Mouse (Mus musculus) CH12.LX (cell line): ENCODE results near the gene Vps37c.

ENCODE experiments used
- CTCF ChIP-seq, 2 experiments: IDR thresholded peaks in 1 of 2; conservative IDR thresholded peaks in 1 of 2; 2 replicates each; pipeline ENCODE4 v1.5.1; 2011 to 2012; ENCODE audit warnings: low read depth in 2 of 2, low read length in 2 of 2, improper control_type of control experiment in 1 of 2, inconsistent platforms in 1 of 2, mild to moderate bottlenecking in 1 of 2, moderate library complexity in 1 of 2
- GABPA ChIP-seq: IDR thresholded peaks from 2 replicates; pipeline ENCODE4 v1.6.1; 2012; ENCODE audit warnings: low read depth, low read length, improper control_type of control experiment, inconsistent platforms; ENCODE audit not compliant: insufficient replicate concordance
- MAZ ChIP-seq: IDR thresholded peaks from 2 replicates; pipeline ENCODE4 v1.6.1; 2012; ENCODE audit warnings: low read depth, mild to moderate bottlenecking, inconsistent platforms, low read length, improper control_type of control experiment, moderate library complexity
- PAX5 ChIP-seq: IDR thresholded peaks from 2 replicates; pipeline ENCODE4 v1.6.1; 2012; ENCODE audit warnings: low read length, inconsistent platforms, mixed read lengths
- POLR2A ChIP-seq: IDR thresholded peaks from 2 replicates; pipeline ENCODE4 v1.6.1; 2011; ENCODE audit warnings: low read depth, mild to moderate bottlenecking, improper control_type of control experiment, low read length
- POLR2AphosphoS2 ChIP-seq: IDR thresholded peaks from 2 replicates; pipeline ENCODE4 v1.6.1; 2011; ENCODE audit warnings: low read depth, low read length, improper control_type of control experiment
- TCF12 ChIP-seq: IDR thresholded peaks from 2 replicates; pipeline ENCODE4 v1.6.1; 2014; ENCODE audit warnings: low read depth, mild to moderate bottlenecking, inconsistent platforms, low read length, improper control_type of control experiment
- USF1 ChIP-seq: IDR thresholded peaks from 2 replicates; pipeline ENCODE4 v1.6.1; 2014; ENCODE audit warnings: low read depth, mild to moderate bottlenecking, inconsistent platforms, low read length, improper control_type of control experiment
- ZC3H11A ChIP-seq: IDR thresholded peaks from 2 replicates; pipeline ENCODE4 v1.6.1; 2012; ENCODE audit warnings: low read depth, mild to moderate bottlenecking, inconsistent platforms, low read length, improper control_type of control experiment

GRCm38 (mm10) chr19:10733501-10734127, 45.1 kb downstream of the Vps37c start:
- no peak for TF ChIP-seq POLR2AphosphoS2
- no peak for TF ChIP-seq ZC3H11A
- no peak for TF ChIP-seq CTCF (conservative IDR thresholded peaks at IDR 0.05 in 1 of 2, IDR thresholded peaks at IDR 0.05 in 1 of 2; ENCODE audit: low read depth in 2 of 2, low read length in 2 of 2)
- TF ChIP-seq POLR2A: no peak
- no peak for TF ChIP-seq USF1
- TF ChIP-seq GABPA: no peak
- no peak for TF ChIP-seq TCF12
- TF ChIP-seq PAX5: no peak
- no peak for TF ChIP-seq MAZ
